Mouse (Mus musculus) gastrocnemius, adult 2 months (tissue): Measurements from ENCODE around the gene Pofut2. TPM values are rescaled to one million over a fixed set of nuclear protein-coding genes. Genes with fewer than 3 reads are reported as not detected.

Experiments used
- DNase-seq: peaks from one replicate; pipeline ENCODE4 v3.0.0; 2022
- H3K27ac ChIP-seq: fragments of 200-600 bp; 2 replicates; pipeline ENCODE4 v1.8.1; 2022; ENCODE audit warnings: mild to moderate bottlenecking
- H3K4me3 ChIP-seq: fragments of 200-600 bp; 2 replicates; pipeline ENCODE4 v1.8.1; 2022; ENCODE audit warnings: mild to moderate bottlenecking, moderate library complexity
- CTCF ChIP-seq: fragments of 200-600 bp; IDR thresholded peaks from 2 replicates; pipeline ENCODE4 v1.8.1; 2022; ENCODE audit warnings: antibody characterized with exemption, mild to moderate bottlenecking, moderate library complexity
- intact Hi-C: fragments of 180-260 bp; cut with DNase I; formaldehyde crosslinking; loops from one replicate; pipeline ENCODE4 v1.15.1; 2025
- long read RNA-seq, 2 experiments: library from polyadenylated mRNA; stranded (forward); transcript quantifications; one replicate each; pipeline ENCODE4 v2.0.0; 2021
- total RNA-seq, 2 experiments: library from RNA; stranded (reverse); gene quantifications; 2 replicates each; pipeline ENCODE4 v1.2.3; 2021

Gene Pofut2
- 10 to 100 TPM; 21.9 to 25.2 TPM for total RNA-seq
- long read RNA-seq, experiment 1, transcript Pofut2-201 (9 exons, 2,290 nt), result major isoform, 33 of 39 reads
- long read RNA-seq, experiment 1, partial matches to known transcripts, result 1 of 39 reads
- long read RNA-seq, experiment 1, other reads (novel, unspliced or antisense), result 5 of 39 reads
- long read RNA-seq, experiment 2, transcript Pofut2-201 (9 exons, 2,290 nt), result major isoform, 28 of 41 reads
- long read RNA-seq, experiment 2, partial matches to known transcripts, result 9 of 41 reads
- long read RNA-seq, experiment 2, other reads (novel, unspliced or antisense), result 4 of 41 reads

DNA sequence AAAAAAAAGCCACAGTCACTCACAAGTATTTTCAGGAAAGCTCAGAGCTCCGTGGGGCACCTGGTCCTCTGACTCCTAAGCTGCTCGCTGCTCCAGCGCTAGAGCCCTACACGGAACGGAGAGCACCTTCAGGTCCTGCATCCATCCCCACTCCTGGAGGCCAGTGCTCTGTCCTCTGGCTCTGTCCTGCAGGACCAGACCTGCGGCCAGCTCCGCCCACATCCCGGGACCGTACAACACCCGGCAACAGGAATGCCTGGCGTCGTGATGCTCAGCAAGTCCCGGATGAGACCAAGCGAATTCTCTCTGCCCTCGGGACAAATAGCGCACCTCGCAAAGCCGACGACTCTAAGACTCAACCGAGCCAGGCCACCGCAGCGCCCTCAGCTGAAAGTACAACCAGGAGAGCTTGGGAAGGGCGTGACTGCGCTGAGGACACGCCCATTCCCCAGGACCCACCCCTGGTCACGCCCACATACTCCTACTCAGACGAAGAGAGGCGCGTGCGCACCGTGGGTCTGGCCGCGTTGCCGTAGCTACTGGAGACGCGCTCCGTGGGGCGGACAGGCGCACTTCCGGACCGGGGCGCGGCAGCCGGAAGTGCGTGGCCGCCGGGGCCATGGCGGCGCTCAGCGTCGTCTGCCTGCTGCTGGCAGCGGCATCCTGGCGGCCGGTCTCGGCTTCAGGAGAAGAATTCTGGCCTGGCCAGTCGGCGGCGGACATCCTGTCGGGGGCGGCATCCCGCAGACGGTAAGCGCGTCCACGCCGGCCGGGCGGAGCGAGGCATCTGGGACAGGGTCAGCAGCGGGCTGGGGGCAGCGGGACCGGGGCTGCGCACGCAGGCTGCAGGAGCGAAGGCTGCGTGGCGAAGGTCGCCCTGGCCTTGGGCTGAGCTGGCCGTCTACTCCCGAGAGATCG, at the start of gene Pofut2:
TSS of gene Pofut2 (plus strand) at position 515 of the 918 bp plus-strand sequence.
- intact Hi-C loops, result loop anchor here (5.0 to 10.0 kb wide), 2 partner anchors 177 to 424 kb away; no protein-coding TSS in a partner anchor

DNA sequence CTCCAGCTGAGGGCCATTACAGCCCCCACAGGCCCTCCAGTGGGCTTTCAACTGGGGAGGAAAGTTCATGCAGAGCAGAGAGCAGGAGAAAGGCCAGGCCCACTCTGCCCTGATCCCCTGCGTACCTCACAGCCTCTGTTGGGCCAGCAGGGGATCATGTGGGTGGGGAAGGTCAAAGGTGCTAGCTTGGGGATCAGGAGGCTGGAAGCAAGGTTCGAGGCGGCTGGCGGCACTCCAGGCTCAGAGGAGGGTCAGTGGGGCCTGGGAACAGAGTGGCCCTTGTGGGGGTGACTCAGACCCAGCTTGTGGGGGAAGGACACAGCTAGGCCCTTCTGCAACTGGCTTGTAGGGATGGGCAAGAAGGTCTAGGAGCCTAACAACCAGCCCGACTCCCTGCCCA, 49.8 kb upstream of the Pofut2 start:
- DNase-seq, result peak; percentile 36
- Histone ChIP-seq H3K27ac (no peak overlapping the region; the same call in 1 of the 2 replicates), H3K4me3 (no peak overlapping the region)
- TF ChIP-seq CTCF, result no peak
- intact Hi-C loops, result loop anchor here (5.0 kb wide), 1 partner anchor 43 kb away; no protein-coding TSS in a partner anchor

More for the DNA sequence above, at the start of gene Pofut2:
- DNase-seq, result peak; percentile 98
- H3K4me3 ChIP-seq, result peak within 1 kb of the TSS; percentile 88
- peak; percentile 28; the same call in 1 of the 2 replicates for TF ChIP-seq CTCF
- H3K27ac ChIP-seq, result peak within 1 kb of the TSS; percentile 95

DNA sequence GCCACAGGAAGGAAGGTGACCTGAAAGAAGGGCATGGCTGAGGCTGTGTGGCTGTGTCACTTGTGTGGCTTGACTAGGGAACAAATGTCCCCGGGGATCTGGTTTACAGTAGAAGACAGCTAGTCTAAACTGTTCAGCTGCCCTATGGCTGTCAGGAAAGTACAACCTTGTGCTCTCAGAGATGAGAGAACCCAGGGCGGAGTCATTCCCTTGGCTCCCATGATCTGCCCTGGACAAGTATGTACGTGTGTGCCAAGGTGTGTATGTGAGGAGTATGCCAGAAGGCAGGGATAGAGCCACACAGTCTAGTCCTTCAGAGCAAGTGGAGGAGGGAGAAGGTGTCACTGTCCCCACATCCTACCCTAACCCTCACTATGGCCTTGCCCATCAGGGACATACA, 48.4 kb upstream of the Pofut2 start:
- TF ChIP-seq CTCF, result no peak
- no peak for DNase-seq
- Histone ChIP-seq H3K27ac (peak overlapping the region; percentile 65), H3K4me3 (no peak overlapping the region)
- intact Hi-C loops, result no loop called here

DNA sequence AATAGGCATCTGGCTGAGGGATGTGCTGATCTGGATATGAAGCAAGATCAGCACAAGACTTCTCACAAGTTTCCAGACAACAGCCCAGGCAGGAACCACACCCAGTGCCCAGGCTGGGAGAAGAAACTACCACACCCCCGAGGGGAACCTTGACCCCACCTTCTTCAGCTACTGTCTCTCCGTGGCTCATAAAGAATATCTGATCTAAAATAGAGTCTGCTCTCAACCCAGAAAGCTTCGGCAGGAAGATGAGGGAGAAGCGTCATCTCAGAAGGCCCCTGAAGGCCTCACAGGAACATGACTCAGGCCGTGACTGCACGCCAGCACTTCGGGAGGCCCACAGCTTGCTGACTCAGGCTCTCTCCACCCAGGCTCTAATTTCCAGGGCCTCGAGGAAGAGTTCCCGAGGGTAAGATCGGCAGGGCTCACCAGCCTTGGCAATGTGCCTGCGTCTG, 47.9 kb upstream of the Pofut2 start:
- intact Hi-C loops, result no loop called here
- peak; percentile 89 for DNase-seq
- no peak overlapping the region for H3K4me3 ChIP-seq
- H3K27ac ChIP-seq, result peak overlapping the region; percentile 65
- no peak for TF ChIP-seq CTCF

DNA sequence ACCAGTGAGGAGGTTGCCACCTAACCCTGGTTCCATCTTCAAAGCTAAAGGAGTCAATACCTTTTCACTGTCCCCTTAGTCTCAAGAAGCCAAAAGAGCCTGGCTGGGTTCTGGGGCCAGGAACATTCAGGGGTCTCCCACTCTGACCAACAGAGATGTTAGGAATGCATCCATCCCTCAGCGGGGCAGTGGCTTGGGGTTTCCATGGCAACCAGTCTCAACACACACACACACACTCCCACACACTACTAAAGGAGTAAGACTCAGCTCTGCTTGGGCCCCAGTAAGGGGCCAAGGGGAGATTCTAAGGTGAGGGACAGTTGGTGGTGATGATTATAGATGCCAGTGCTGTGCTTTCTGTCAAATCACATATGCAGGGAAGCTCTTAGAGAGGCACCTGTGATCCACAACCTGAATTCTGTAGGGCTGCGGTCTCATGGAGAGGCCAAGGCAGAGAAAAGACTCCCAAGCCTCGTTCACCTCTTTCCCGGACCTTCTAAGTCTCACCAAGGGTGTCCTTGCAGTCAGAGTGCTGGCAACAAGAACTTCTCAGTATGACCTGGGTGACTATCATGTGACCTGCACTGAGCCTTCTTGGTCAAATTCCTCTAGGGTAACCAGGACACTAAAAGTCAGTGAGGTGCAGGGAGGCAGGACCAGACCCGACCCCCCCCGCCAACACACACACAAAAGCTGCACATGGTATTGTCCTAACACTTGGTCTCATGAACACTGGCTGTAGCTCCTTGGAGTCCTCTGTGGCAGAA, 46.5 kb upstream of the Pofut2 start:
- no peak for TF ChIP-seq CTCF
- H3K27ac ChIP-seq, result peak overlapping the region; percentile 28
- DNase-seq, result no peak
- intact Hi-C loops, result no loop called here
- no peak overlapping the region for H3K4me3 ChIP-seq

DNA sequence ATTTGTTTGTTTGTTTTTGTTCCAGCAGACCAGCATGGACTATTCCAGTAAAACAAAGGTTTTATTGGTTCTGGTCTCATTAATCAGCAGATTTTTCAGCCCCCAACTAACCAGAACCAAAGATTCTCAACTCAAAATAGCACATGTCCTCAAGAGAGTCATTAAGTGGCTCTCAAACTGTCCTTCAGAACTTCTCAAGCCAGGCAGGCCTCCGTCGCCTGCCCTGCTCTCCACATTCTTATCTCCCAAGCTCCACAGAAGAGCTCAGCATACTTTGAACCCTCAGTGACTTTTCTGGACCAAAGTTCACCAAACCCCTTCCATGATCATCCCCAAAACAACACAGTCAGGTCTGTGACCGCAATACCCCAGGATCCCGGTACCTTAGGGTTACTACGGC, 45.5 kb upstream of the Pofut2 start:
- TF ChIP-seq CTCF, result no peak
- DNase-seq, result no peak
- no peak overlapping the region for H3K4me3 ChIP-seq
- peak overlapping the region; percentile 35; the same call in 1 of the 2 replicates for H3K27ac ChIP-seq
- intact Hi-C loops, result no loop called here

DNA sequence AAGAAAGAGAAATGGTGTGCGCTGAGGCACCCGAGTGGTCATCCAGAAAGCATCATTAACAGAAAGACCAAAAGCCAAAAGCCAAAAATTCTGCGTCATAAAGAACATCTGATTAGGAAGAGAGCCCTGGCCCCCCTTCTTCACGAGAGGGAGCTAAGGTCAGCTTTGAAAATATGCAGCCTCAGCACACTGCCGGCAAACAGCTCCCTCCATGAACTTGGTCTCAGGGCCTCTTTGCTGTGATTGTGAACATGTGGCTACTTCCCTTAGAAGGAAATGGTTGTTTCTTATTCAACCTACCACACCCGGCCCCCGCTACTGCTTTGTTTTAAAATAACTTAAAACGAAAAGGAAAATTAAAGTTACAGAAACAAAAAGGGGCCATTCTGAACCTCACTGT, 44.4 kb upstream of the Pofut2 start:
- DNase-seq, result no peak
- Histone ChIP-seq H3K4me3 (no peak overlapping the region), H3K27ac (peak overlapping the region; percentile 35)
- no peak for TF ChIP-seq CTCF
- intact Hi-C loops, result no loop called here

DNA sequence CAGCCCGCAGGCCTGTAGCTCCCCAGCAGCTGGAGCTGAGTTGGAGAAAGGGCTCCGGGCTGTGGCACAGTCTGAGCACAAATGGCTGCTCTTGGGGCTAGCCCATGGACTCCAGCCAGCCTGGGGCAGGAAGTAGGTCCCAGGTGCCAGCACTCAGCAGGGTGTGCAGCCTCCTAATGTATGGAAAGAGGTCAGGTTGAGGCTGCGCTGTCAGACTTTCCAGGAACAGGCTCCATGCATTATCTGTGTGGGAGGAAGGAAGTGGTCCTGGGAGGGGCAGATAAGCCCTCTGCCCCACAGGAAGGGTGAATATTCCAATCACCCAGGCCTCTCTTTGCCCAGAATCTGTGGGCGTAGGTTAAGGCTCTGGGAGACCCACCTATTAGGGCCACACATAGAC, 43.4 kb upstream of the Pofut2 start:
- no peak for DNase-seq
- no peak overlapping the region for H3K4me3 ChIP-seq
- no peak for TF ChIP-seq CTCF
- intact Hi-C loops, result no loop called here
- no peak overlapping the region for H3K27ac ChIP-seq

DNA sequence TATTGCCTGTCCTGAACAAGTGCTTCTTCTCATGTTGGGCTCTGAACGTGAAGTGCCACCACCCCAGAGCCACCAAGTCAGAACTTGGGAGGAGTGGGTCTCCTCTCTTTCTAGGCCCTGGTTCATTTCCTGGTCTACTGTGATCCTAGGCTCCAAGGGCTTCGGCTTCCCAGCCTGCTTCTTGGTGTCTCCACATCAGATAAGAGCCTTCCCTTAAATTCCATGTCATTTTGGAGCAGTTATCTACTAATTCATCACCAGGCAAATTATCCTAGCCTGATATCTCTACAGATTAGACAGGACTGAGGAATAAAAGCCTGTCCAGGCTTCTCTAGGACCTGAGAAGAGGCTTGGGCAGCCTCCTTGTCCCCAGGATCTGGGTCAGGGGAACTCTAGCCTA, 42.7 kb upstream of the Pofut2 start:
- DNase-seq, result no peak
- no peak for TF ChIP-seq CTCF
- Histone ChIP-seq H3K4me3 (no peak overlapping the region), H3K27ac (no peak overlapping the region)
- intact Hi-C loops, result no loop called here

DNA sequence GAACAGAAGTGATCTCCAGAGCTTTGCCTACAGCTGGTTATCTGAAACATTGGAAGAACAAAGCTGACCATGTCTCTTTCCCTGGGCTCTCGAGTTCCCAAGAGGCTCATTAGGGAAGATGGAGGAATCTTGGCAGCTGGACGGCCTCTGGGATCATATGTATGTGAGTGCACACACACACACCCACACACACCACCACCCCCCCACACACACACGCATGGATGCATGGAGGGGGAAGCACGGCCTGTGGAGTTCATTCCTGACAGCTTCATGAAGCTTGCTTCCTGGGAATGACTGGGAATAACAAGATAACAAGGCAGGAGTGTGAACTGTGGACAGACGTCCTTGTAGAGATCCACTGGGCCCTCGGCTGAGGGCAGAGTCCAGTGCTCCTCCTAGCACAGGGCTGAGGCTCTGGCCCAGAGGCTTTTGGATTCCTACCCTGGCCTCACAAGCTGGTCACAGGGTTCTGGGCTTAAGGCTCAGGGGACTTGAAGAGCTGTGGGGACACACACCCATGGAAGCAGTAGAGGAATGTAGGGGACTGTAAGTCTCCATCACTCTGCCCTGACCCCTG, 41.8 kb upstream of the Pofut2 start:
- H3K4me3 ChIP-seq, result no peak overlapping the region
- no peak for DNase-seq
- no peak overlapping the region for H3K27ac ChIP-seq
- no peak for TF ChIP-seq CTCF
- intact Hi-C loops, result no loop called here

DNA sequence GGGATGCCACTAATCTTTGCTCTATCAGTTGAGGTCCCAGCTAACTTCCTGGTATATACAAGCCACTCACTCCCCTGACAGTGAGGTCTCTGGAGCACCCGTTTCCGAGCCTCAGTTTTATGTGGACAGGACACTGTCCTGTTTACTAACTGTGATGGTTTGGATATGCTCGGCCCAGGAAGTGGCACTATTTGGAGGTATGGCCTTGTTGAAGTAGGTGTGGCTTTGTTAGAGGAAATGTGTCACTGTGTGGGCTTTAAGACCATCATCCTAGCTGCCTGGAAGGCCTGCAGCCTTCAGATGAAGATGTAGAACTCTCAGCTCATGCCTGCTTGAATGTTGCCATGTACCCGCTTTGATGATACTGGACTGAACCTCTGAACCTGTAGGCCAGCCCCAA, 41.0 kb upstream of the Pofut2 start:
- TF ChIP-seq CTCF, result no peak
- DNase-seq, result no peak
- intact Hi-C loops, result no loop called here
- Histone ChIP-seq H3K27ac (no peak overlapping the region), H3K4me3 (no peak overlapping the region)

DNA sequence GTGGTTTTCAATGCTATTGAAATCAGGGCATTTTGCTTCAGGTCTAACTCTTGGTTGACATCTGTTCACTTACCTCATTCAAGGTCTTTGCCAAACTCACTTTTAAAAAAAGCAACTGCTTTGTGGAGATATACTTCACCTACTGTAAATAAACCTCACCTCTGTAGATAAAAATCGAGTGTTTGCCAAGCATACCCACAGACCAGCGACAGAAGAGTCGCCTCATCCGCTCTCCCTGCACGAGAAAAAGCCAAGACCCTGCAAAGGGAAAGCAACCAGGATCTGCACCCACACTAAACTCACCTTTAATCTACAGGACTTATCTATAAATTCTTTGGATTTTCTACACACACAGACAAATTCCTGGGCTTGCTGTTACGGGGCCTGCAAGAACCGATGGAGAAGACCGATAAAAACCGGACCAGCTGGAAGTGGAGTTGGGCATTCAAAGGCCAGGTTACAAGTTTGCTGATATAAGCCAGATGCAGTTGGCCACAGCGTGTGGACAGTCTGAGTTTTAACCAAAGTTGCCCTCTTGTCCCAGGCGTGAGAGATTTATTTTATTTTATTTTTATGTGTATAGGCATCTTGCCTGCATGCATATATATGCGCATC, 39.5 kb upstream of the Pofut2 start:
- DNase-seq, result no peak
- intact Hi-C loops, result no loop called here
- TF ChIP-seq CTCF, result no peak
- no peak overlapping the region for H3K4me3 ChIP-seq
- no peak overlapping the region for H3K27ac ChIP-seq
